Mouse (Mus musculus): Measurements from ENCODE around the gene Skap2. TPM values are rescaled to one million over a fixed set of nuclear protein-coding genes. Genes with fewer than 3 reads are reported as not detected.

The Skap2 gene
- 10 to 100 TPM; 25.3 to 34.2 TPM for polyA plus RNA-seq (2017; shearing (Covaris generic))

GRCm38 (mm10) chr6:52012409-52013244 is at the start of gene Skap2:
TSS of gene Skap2 (minus strand) at chr6:52012549.

Other genes starting within 250 kb of the Skap2 start
- gene Hoxa1, start 145.8 kb upstream of the Skap2 start, polyA plus RNA-seq (2017; shearing (Covaris generic)): not detected
- not detected for gene Hoxa2, start 152.3 kb upstream of the Skap2 start, polyA plus RNA-seq (2017; shearing (Covaris generic))
- gene 5730596B20Rik, start 164.9 kb upstream of the Skap2 start, polyA plus RNA-seq (2017; shearing (Covaris generic)): not detected
- not detected for gene Hoxa4, start 179.2 kb upstream of the Skap2 start, polyA plus RNA-seq (2017; shearing (Covaris generic))
- gene Hoxa5, start 192.0 kb upstream of the Skap2 start, polyA plus RNA-seq (2017; shearing (Covaris generic)): under 1 TPM; 0.08 to 0.18 TPM
- under 1 TPM in 1 of 2 experiments, not detected in 1; 0.27 TPM for gene Hoxa6, start 196.2 kb upstream of the Skap2 start, polyA plus RNA-seq (2017; shearing (Covaris generic))
- not detected for gene Hoxa3, start 200.8 kb upstream of the Skap2 start, polyA plus RNA-seq (2017; shearing (Covaris generic))
- gene Gm28308, start 200.8 kb upstream of the Skap2 start, polyA plus RNA-seq (2017; shearing (Covaris generic)): not detected
- gene Hoxa7, start 209.3 kb upstream of the Skap2 start, polyA plus RNA-seq (2017; shearing (Covaris generic)): not detected
- 1 to 10 TPM in 1 of 2 experiments, not detected in 1; 1.4 TPM for gene Hoxa9, start 218.5 kb upstream of the Skap2 start, polyA plus RNA-seq (2017; shearing (Covaris generic))
- gene Hoxa10, start 228.3 kb upstream of the Skap2 start, polyA plus RNA-seq (2017; shearing (Covaris generic)): under 1 TPM in 1 of 2 experiments, not detected in 1; 0.26 TPM
- gene Hoxa11, start 233.3 kb upstream of the Skap2 start, polyA plus RNA-seq (2017; shearing (Covaris generic)): not detected
- not detected for gene Hoxa13, start 248.3 kb upstream of the Skap2 start, polyA plus RNA-seq (2017; shearing (Covaris generic))